Mouse (Mus musculus) liver (tissue): ENCODE measurements around the gene Prss40.
A peak's percentile ranks its signal among the peaks of the same experiment; 100 is the strongest.
"Not testable (repeated sequence)": the region's sequence is repeated elsewhere in the genome, so short reads cannot be mapped to it uniquely, and the experiment has no call there.

Experiments used
- DNase-seq: peaks from one replicate; pipeline ENCODE4 v3.0.0-alpha.2; 2020; ENCODE audit warnings: mixed read lengths

The Prss40 gene

GRCm38 (mm10) chr1:34535043-34535698, 25.6 kb downstream of the Prss40 start, which contains the start of gene Cfc1:
Gene Cfc1, plus strand, starts transcription at chr1:34535648.
- DNase-seq: not testable (repeated sequence)

DNA sequence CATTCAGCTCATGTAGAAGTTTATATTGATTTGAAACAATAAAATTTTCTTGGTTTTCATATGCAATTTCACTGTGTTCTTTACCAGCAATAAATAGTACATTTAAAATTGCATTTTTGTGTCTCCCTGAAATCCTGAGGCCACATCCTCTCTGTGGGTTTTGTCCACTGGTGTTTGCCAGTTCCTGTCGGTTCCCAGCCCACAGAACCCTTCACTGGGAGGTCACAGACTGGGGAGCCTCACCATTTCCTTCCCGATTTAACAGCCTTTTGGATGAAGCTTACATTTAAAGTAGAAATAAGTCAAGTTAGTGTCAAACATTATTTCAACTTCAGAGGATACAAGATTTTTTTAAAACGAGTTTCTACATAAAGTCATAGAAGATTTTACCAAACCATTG, 26.2 kb downstream of the Prss40 start:
- not testable (repeated sequence) for DNase-seq

- no peak for DNase-seq
Measured at GRCm38 (mm10) chr1:34523647-34524046, 37.1 kb downstream of the Prss40 start.

GRCm38 (mm10) chr1:34522850-34523244, 37.9 kb downstream of the Prss40 start:
- DNase-seq: no peak

GRCm38 (mm10) chr1:34522205-34522849, 38.4 kb downstream of the Prss40 start:
- DNase-seq: no peak

GRCm38 (mm10) chr1:34518259-34518658, 42.5 kb downstream of the Prss40 start:
- DNase-seq: no peak

DNA sequence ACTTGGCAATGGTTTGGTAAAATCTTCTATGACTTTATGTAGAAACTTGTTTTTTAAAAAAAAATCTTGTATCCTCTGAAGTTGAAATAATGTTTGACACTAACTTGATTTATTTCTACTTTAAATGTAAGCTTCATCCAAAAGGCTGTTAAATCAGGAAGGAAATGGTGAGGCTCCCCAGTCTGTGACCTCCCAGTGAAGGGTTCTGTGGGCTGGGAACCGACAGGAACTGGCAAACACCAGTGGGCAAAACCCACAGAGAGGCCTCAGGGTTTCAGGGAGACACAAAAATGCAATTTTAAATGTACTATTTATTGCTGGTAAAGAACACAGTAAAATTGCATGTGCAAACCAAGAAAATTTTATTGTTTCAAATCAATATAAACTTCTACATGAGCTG, 42.9 kb downstream of the Prss40 start:
- not testable (repeated sequence) for DNase-seq

GRCm38 (mm10) chr1:34517297-34517696, 43.4 kb downstream of the Prss40 start:
- DNase-seq: not testable (repeated sequence)

DNA sequence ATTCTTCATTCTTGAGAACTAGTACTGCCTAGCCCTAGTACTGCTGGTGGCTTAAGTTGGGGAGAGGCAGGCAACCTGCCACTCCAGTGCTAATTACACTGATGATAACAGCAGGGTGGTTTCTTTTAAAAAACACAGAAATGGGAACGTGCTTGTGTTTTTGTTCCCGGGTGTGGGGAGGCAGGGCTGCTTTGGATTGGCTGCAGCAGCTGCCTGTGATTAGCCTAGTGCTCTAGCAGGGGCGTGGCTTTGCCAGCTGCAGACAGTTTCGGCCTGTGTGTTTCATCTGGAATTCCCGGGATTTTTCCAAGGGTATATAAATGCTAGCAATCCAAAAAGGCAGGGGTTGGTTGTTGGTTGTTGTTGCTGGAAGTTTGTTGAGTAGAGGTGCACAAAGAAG, 44.1 kb downstream of the Prss40 start:
- no peak for DNase-seq

GRCm38 (mm10) chr1:34513068-34513467, 47.7 kb downstream of the Prss40 start:
- DNase-seq: no peak

DNA sequence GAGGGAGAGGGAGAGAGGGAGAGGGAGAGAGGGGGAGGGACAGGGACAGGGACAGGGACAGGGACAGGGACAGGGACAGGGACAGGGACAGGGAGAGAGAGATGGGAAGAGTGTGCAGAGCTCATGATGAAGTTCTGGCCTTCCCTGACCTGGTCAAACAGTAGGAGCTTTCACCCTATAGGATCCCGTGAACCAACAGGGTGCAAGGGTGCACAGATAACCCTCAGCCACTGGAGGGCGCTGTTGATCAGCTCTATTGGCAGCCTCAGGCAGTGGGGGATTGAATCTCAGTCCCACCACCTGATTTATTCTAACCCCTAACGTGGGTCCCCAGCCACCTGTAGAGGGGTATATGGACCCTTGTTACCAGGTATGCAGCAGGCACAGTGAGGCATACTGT, 49.7 kb downstream of the Prss40 start:
- peak; percentile 46 for DNase-seq

DNA sequence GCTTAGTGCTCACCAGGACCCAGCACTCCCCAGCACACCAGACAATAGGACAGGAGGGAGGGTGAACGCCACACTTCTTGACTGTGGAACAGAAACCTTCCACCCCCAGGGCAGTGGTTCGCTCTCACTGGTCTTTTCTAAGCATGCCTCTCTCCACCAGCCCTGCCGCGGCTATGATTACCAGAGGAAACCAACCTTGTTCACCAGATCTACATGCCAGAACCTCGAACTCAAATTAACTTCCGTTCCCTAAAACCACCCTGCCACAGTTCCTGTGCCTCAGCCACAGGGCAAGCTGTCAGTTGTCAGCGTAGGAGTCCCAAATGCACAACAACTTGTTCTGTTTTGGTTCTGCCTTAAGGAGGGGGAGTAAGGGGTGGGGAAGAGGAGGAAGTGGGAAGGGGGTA, 50.2 kb downstream of the Prss40 start:
- DNase-seq: peak; percentile 12

DNA sequence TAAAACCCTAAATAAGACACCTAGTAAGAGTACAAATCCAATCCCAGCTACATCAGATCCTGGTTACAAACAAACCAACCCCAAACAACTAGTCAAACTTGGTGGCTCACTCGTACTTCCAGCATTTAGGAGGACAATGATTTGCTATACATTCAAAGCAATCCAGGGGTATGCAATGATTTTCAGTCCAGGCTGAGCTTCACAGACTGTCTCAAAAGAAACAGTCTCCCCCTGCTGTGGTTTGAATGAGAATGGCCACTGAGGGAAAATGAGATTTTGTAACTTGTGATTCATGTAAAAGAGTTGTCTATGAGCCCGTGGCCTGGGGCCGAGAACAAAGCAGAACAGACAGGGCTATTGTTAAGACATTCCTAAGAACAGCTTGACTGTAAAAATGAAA, 52.8 kb downstream of the Prss40 start:
- no peak for DNase-seq

DNA sequence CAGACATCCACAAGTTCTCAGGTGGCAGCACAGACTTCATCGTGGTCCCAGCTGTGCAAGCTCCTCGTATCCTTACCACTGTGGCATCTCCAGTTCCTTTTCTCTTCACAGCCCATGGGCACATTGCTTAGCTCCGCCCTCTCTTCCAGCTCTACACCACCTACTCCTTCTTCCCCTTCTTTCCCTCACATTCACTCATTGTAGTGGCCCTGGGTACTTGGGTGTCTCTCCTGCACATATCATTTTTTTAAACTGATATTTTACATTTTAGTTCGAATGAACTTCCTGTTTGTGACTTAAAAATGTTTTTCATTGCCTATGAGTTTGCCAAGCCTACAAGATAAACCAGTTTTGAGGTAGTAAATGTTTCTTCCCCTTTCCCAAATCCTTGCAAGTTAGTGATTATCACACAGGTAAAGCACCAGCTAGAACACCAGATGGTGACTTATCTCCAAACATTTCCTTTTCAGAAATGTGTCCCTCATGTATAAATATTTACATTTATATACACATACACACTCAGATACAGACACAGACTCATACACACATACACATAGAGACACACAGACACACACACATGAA, 54.7 kb downstream of the Prss40 start:
- DNase-seq: no peak

DNA sequence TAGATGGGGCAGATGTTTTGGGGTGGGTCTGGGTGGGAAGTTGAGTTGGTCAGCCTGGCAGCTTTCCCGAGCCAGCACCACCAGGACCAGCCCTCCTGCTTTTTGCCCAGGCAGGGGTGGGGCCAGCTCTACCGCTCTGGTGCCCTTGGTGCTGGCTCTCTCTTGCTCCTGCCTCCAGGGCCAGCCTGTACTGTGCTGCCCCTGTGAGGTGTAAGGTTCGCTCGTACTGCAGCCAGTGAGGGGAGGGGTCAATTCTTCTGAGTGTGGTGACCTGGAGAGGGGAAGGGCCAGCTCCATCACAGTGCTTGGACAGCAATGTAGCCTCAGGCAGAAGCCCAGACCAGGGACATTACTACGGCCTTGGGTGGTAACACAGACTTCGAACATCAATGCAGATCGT, 55.4 kb downstream of the Prss40 start:
- no peak for DNase-seq

DNA sequence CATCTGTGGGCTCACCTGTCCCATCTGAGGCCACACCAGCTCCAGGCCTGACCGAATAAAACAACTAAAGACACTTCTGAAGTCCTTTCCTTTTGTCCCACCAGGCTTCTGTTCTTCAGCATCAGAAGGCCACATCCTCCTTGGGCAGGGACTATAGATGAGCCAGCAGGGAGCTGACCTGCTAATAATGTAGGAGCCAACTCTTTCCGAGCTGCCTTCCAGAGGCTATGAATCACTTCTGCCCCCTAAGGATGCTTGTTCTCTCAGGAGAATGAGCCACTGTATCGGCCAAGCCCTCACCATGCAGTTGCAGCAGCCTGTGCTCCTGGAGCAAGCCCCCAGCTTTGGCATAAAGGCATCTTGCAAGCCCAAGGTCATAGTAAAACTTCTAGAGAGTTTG, 57.8 kb downstream of the Prss40 start:
- no peak for DNase-seq
